Mouse (Mus musculus): ENCODE data around the gene Tpra1. TPM values are rescaled to one million over a fixed set of nuclear protein-coding genes. Genes with fewer than 3 reads are reported as not detected.

Tpra1 gene
- total and polyA plus RNA-seq, 3 experiments: 87.0 to 578 (median 108) TPM

GRCm38 (mm10) chr6:88956725-88957124, 54.7 kb downstream of the Tpra1 start:
- no peak for DNase-seq

- no peak for DNase-seq
Observed at GRCm38 (mm10) chr6:88957313-88957712, 55.3 kb downstream of the Tpra1 start.

GRCm38 (mm10) chr6:88957801-88958211, 55.8 kb downstream of the Tpra1 start:
- no peak for DNase-seq

- no peak for DNase-seq
Observed at GRCm38 (mm10) chr6:88958305-88958704, 56.3 kb downstream of the Tpra1 start.

- DNase-seq: peak; percentile 47
Observed at GRCm38 (mm10) chr6:88959834-88960233, 57.8 kb downstream of the Tpra1 start.

GRCm38 (mm10) chr6:88960941-88961340, 58.9 kb downstream of the Tpra1 start:
- no peak for DNase-seq

Other genes starting within 250 kb of the Tpra1 start
- gene Mgll, start 177.8 kb upstream of the Tpra1 start, total RNA-seq (2021): 100 to 1,000 TPM; 192 to 194 TPM
- 360 and 467 TPM in 2 replicates for gene Mgll, start 177.8 kb upstream of the Tpra1 start, polyA plus RNA-seq (2012; rRNA removed)
- gene Abtb1, start 60.3 kb upstream of the Tpra1 start, total RNA-seq (2021): 10 to 100 TPM; 18.0 to 25.8 TPM
- gene Abtb1, start 60.3 kb upstream of the Tpra1 start, polyA plus RNA-seq (2012; rRNA removed): 119 and 120 TPM in 2 replicates
- 10 to 100 TPM; 24.2 to 78.2 TPM for gene Podxl2, start 27.2 kb upstream of the Tpra1 start, total RNA-seq (2021)
- 263 and 360 TPM in 2 replicates for gene Podxl2, start 27.2 kb upstream of the Tpra1 start, polyA plus RNA-seq (2012; rRNA removed)
- 10 to 100 TPM; 18.1 to 33.1 TPM for gene Mcm2, start 3.5 kb upstream of the Tpra1 start, total RNA-seq (2021)
- gene Mcm2, start 3.5 kb upstream of the Tpra1 start, polyA plus RNA-seq (2012; rRNA removed): 24.4 and 33.4 TPM in 2 replicates

Data from adrenal gland, adult 2 months (tissue).